Mouse (Mus musculus): Measurements from ENCODE around the gene Card14. TPM values are rescaled to one million over a fixed set of nuclear protein-coding genes. Genes with fewer than 3 reads are reported as not detected.
A peak's percentile ranks its signal among the peaks of the same experiment; 100 is the strongest.
"Not testable (repeated sequence)": the region's sequence is repeated elsewhere in the genome, so short reads cannot be mapped to it uniquely, and the experiment has no call there.

Gene Card14
- polyA plus RNA-seq, 1 experiment from 2014 or later: 4.3 TPM

DNA sequence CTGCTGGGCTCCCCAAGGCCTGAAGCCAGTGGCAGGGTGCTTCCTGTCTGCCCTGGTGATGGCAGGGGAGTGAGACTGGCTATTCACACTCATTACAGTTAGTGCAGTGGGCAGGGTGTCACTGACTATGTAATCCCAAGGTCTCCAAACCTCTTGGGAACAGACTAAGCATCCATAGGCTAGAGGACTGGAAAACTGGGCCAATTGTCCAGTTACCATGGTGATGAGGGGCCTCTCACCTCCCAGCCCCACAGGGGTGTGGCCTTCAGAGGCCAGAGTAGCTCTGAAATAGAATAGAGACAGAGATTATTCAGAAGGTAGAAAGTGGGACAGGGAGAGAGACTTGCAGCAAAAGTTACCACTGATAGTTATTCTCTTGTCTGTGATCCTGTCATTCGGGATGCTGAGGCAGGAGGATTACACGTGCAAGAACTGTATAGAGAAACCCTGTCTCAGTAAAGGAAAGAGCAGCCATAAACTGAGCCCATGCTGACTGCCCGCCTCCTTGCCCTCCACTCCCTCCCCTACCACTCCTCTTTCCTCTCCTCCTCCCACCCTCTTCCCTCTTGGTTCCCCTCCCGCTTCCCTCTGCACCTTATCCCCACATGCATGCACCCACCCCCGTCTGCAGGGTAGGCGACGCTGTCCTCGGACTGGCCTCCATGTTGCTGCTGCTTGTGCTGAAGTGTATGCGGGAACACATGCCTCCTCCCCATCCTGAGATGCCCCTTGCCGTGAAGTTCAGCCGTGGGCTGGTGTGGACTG, 55.4 kb downstream of the Card14 start:
- H3K9me3 ChIP-seq (replicated peaks): no peaks in the 10 kb centered on the region
- no peaks in the 10 kb centered on the region for H3K27me3 ChIP-seq
- H3K9ac ChIP-seq: no peak overlapping the region
- WGBS: 41% methylated on average over 11 of the region's 11 CpGs
- H3K4me2 ChIP-seq (replicated peaks): no peak overlapping the region
- H3K27ac ChIP-seq (replicated peaks): no peak overlapping the region
- 0 out of 2 replicates have a peak, but pooled peaks cover 4% of the 10 kb centered on the region for H3K4me1 ChIP-seq
- peaks cover 18% of the 10 kb centered on the region for H3K36me3 ChIP-seq
- no peak overlapping the region for H3K4me3 ChIP-seq (replicated peaks)
- no peak for ATAC-seq (ENCODE audit: insufficient number of reproducible peaks, low FRiP score, low TSS enrichment, low read depth)

DNA sequence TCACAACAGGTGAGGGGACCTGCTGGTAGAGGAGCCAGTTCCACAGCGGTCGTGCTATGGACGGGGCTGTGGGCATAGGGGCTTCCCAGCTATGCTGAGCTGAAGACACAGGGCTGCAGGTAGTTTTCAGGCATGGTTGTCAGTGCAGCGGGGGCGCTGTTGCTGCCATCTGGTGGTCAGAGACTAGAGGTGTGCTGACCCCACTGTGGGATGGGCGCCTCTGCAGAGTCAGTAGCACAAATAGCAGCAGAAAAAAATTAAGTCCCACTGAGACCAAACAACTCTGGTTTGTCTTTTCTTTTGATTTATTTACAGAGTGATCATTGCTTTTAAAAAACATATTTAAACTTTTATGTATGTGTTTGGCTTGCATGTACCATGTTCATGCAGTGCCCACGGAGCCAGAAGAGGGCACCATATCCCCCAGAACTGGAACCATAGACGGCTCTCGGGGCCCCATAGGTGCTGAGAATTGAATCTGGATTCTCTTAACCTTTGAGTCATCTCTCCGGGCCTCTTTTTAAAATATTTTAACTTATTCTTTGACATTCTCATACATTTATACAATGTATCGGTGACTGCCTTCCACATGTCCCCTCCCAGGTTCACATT, 56.1 kb downstream of the Card14 start:
- no peaks in the 10 kb centered on the region for H3K9me3 ChIP-seq (replicated peaks)
- WGBS: 29% methylated on average over 11 of the region's 11 CpGs
- no peak overlapping the region for H3K4me2 ChIP-seq (replicated peaks)
- 0 out of 2 replicates have a peak, but pooled peaks cover 4% of the 10 kb centered on the region for H3K4me1 ChIP-seq
- no peak overlapping the region for H3K27ac ChIP-seq (replicated peaks)
- H3K9ac ChIP-seq: no peak overlapping the region
- ATAC-seq (ENCODE audit: insufficient number of reproducible peaks, low FRiP score, low TSS enrichment, low read depth): peak; percentile 65; the same call in 1 of the 2 replicates
- H3K27me3 ChIP-seq: no peaks in the 10 kb centered on the region
- H3K36me3 ChIP-seq: peaks cover 18% of the 10 kb centered on the region
- H3K4me3 ChIP-seq (replicated peaks): no peak overlapping the region

DNA sequence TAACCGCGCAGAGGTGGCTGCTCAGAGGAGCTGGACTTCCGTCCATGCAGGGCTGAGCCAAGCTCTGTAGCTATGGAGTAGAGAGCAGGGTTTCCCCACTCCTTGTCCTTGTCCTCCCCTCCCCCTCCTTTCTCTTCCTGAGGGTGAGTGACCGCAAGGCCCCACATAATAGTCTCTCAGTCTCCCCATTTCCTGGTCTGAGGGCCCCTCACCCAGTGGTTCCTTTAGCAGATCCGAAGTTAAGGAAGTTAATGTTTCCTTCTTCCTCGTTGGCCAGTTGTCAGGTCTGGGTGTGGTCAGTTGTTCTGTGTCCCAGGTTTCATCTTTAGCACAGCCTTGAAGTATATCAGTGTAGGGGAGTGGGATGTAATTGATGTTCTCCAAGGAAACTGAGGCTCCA, 67.9 kb downstream of the Card14 start:
- Histone ChIP-seq H3K27me3 (no peaks in the 10 kb centered on the region), H3K9me3 (replicated peaks) (no peaks in the 10 kb centered on the region), H3K4me3 (replicated peaks) (no peak overlapping the region), H3K4me1 (no peaks in the 10 kb centered on the region), H3K9ac (no peak overlapping the region), H3K36me3 (peaks cover 21% of the 10 kb centered on the region), H3K27ac (replicated peaks) (no peak overlapping the region), H3K4me2 (replicated peaks) (no peak overlapping the region)
- 73% methylated on average over 6 of the region's 6 CpGs for WGBS
- ATAC-seq (ENCODE audit: insufficient number of reproducible peaks, low FRiP score, low TSS enrichment, low read depth): no peak

DNA sequence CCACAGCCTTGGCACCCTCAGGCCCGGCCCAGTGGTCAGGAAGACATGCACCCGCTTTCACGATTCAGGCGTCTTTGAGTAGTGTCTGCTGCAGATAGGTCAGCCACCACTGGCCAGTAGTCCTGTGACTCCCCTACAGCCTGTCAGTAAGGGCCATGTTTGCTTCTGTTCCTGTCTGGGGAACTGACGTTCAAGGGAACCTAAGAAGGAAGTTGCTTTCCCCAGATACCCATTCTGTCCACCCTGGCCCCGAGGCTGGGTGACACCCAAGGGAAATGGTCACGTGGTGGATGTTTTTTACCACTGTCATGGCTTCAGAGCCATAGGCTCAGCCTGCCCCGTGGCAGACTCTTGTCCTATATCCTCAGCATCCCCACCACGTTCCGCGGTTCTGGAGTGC, 69.8 kb downstream of the Card14 start:
- H3K4me1 ChIP-seq: no peaks in the 10 kb centered on the region
- no peak for ATAC-seq (ENCODE audit: insufficient number of reproducible peaks, low FRiP score, low TSS enrichment, low read depth)
- peaks cover 27% of the 10 kb centered on the region for H3K36me3 ChIP-seq
- WGBS: 90% methylated on average over 11 of the region's 11 CpGs
- H3K27me3 ChIP-seq: no peaks in the 10 kb centered on the region
- H3K9ac ChIP-seq: no peak overlapping the region
- no peak overlapping the region for H3K4me2 ChIP-seq (replicated peaks)
- H3K4me3 ChIP-seq (replicated peaks): no peak overlapping the region
- no peaks in the 10 kb centered on the region for H3K9me3 ChIP-seq (replicated peaks)
- H3K27ac ChIP-seq (replicated peaks): no peak overlapping the region

DNA sequence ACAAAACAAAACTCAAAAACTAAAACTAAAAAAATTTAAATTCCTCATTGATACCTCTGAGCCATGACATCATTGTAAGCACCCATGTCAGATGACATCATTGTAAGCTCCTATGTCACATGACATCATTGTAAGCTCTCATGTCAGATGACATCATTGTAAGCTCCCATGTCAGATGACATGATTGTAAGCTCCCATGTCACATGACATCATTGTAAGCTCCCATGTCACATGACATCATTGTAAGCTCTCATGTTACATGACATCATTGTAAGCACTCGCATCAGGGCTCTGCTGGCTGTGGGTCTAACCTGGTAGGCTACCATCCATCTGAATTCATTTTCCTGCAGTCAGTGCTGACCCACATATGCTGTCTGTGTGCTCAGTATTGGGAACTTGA, 71.0 kb downstream of the Card14 start:
- Histone ChIP-seq H3K9me3 (replicated peaks) (no peaks in the 10 kb centered on the region), H3K4me3 (replicated peaks) (no peak overlapping the region), H3K4me2 (replicated peaks) (no peak overlapping the region), H3K27ac (replicated peaks) (no peak overlapping the region), H3K9ac (no peak overlapping the region), H3K4me1 (no peaks in the 10 kb centered on the region), H3K36me3 (peaks cover 27% of the 10 kb centered on the region), H3K27me3 (no peaks in the 10 kb centered on the region)
- WGBS: 86% methylated on average over 1 of the region's 1 CpGs
- no peak for ATAC-seq (ENCODE audit: insufficient number of reproducible peaks, low FRiP score, low TSS enrichment, low read depth)

DNA sequence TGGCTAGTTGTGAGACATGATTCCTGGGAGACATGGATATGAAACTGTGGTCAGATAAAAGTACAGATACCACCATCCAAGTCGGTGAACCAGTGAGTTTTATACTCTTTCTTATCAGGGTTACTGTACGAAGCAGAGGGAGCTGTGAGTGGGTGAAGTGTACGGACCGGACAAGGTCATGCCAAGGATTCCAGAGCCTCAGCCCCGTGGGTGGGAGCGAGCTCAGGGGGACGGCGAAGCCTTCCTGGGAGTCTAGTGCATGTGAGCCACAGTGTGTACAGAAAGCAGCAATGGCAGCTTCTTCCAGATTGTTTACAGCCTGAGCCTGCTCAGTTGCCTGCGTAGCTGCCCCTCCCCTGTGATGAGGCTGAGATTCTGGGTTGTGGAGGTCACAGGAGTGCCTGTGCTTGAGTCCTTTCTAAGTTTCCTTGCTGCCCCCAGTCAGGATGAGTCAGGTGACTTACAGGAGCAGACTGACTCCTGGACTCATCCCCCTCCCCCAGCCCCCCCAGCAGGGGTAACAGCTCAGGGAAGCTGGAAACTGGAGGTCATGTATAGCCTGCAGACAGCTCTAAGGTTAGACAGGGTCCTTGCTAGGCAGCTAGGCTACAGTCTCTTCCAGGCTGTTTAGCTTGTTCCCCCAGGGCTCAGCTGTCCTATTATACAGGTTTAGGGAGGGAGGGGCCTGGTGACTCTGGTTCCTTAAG, 74.2 kb downstream of the Card14 start:
- Histone ChIP-seq H3K4me2 (replicated peaks) (no peak overlapping the region), H3K36me3 (peaks cover 24% of the 10 kb centered on the region), H3K27ac (replicated peaks) (no peak overlapping the region), H3K9me3 (replicated peaks) (no peaks in the 10 kb centered on the region), H3K27me3 (no peaks in the 10 kb centered on the region), H3K4me1 (no peaks in the 10 kb centered on the region), H3K4me3 (replicated peaks) (no peak overlapping the region), H3K9ac (no peak overlapping the region)
- ATAC-seq (ENCODE audit: insufficient number of reproducible peaks, low FRiP score, low TSS enrichment, low read depth): no peak
- WGBS: 77% methylated on average over 9 of the region's 9 CpGs

DNA sequence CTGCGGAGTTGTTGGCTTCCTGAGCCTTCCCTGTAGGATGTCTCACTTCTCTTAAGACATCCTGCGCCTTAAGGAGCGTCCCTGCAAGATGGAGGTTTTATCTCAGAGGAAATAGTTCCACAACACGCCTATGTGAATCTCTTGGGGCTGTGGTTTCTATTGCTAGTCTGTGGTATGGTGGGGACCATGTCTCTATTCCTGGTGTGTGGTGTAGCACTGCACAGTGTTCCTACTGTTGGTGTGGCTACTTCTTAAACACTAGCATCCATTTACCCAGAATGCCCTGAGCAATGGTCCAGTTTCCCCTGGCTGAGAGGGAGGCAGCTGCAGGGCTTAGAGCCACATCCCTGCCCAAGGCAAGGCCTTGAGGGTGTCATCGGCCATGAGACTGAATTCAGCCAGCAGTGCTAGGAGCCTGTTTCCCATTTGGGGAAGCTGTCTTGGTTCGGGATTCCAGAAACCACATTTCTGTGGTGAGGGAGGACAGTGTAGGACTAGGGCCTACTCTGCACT, 74.8 kb downstream of the Card14 start:
- peaks cover 20% of the 10 kb centered on the region for H3K36me3 ChIP-seq
- no peak overlapping the region for H3K4me3 ChIP-seq (replicated peaks)
- no peak for ATAC-seq (ENCODE audit: insufficient number of reproducible peaks, low FRiP score, low TSS enrichment, low read depth)
- H3K4me2 ChIP-seq (replicated peaks): no peak overlapping the region
- no peak overlapping the region for H3K27ac ChIP-seq (replicated peaks)
- H3K4me1 ChIP-seq: no peaks in the 10 kb centered on the region
- no peaks in the 10 kb centered on the region for H3K9me3 ChIP-seq (replicated peaks)
- 59% methylated on average over 6 of the region's 6 CpGs for WGBS
- H3K27me3 ChIP-seq: no peaks in the 10 kb centered on the region
- H3K9ac ChIP-seq: no peak overlapping the region

DNA sequence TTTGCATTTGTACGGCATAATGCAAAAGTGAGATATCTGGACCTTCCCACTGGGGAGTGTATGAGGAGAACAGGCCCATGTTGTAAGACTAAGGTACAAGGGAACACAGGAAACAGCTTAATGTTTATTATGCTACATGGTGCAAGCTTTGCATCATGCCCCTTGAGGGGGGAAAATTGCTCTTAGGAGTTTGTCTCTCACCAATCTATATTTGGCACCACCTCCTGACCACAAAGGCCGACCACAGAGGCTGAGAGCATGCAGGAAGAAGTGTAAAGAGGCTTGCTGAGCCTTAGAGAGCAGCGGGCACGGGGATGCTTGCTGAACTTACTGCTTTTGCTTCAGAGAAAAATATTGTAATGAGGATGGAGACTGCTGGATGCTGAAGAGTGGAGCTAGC, 77.3 kb downstream of the Card14 start:
- Histone ChIP-seq H3K4me3 (replicated peaks) (no peak overlapping the region), H3K4me2 (replicated peaks) (no peak overlapping the region), H3K4me1 (peaks cover 4% of the 10 kb centered on the region), H3K9ac (no peak overlapping the region), H3K27ac (replicated peaks) (no peak overlapping the region), H3K9me3 (replicated peaks) (no peaks in the 10 kb centered on the region), H3K27me3 (peaks cover 16% of the 10 kb centered on the region), H3K36me3 (peaks cover 6% of the 10 kb centered on the region; the same call in 1 of the 2 replicates)
- 51% methylated on average over 4 of the region's 4 CpGs for WGBS
- no peak for ATAC-seq (ENCODE audit: insufficient number of reproducible peaks, low FRiP score, low TSS enrichment, low read depth)

DNA sequence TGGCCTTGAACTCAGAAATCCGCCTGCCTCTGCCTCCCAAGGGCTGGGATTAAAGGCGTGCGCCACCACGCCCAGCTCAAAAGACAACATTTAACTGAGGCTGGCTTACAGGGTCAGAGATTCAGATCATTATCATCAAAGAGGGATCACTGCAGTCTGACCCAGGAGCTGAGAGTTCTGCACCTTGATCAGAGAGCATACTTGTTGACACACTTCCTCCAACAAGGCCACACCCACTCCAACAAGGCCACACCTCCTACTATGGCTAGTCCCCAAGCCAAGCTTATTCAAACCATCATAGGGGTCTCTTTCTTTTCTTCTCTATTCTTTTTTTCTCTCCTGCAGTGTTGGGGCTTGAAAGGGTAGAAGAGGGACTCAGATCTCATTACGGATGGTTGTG, 78.7 kb downstream of the Card14 start:
- Histone ChIP-seq H3K4me1 (peaks cover 15% of the 10 kb centered on the region), H3K9me3 (replicated peaks) (no peaks in the 10 kb centered on the region), H3K4me3 (replicated peaks) (no peak overlapping the region), H3K36me3 (peaks cover 4% of the 10 kb centered on the region; the same call in 1 of the 2 replicates), H3K27ac (replicated peaks) (no peak overlapping the region), H3K27me3 (peaks cover 29% of the 10 kb centered on the region), H3K9ac (no peak overlapping the region), H3K4me2 (replicated peaks) (no peak overlapping the region)
- WGBS: 86% methylated on average over 5 of the region's 5 CpGs
- ATAC-seq (ENCODE audit: insufficient number of reproducible peaks, low FRiP score, low TSS enrichment, low read depth): no peak

DNA sequence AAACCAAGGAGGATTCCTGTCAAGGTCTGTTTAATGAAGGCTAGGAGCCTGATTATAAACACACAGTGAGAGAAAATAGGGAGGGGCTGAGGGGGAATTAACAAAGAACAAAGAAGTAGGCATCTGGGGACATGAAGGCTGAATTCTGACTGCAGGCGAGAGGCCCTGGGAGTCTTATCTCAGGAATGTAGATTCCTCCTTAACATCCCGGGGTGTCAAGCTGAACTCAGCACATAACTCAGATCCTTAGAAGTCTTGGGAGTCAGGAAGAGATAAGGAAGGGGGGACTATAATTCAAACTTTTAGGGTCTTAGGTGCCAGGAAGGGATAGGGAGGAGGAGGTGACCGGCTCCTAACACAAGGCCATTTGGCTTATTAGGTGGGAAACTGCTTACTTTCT, 79.7 kb downstream of the Card14 start:
- H3K27me3 ChIP-seq: peaks cover 39% of the 10 kb centered on the region
- H3K36me3 ChIP-seq; H3K4me3 ChIP-seq (replicated peaks); H3K9ac ChIP-seq; H3K27ac ChIP-seq (replicated peaks); H3K4me2 ChIP-seq (replicated peaks); H3K9me3 ChIP-seq (replicated peaks); ATAC-seq (ENCODE audit: insufficient number of reproducible peaks, low FRiP score, low TSS enrichment, low read depth): not testable (repeated sequence)
- H3K4me1 ChIP-seq: peaks cover 20% of the 10 kb centered on the region
- WGBS: 26% methylated on average over 3 of the region's 3 CpGs

DNA sequence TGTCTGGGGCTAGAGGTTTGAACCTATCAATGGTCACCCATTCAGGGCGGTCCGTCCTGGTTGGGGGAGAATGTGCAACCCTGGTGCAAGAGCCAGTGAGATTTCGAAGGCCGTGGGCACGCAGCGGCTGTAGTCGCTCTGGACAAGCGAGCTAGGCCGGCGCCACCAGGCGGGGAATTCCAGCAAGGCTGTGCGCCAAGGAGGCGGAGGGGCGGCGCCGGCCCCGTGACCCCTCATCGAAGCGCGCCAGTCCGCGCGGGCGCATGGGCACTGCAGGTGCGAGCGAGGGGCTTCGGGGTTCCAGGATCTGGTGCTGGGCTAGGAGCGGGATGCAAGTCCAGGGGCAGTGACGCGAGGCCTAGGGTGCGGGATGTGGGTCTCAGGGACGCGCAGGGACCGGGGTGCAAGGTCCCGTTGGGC, 82.3 kb downstream of the Card14 start:
- peaks cover 49% of the 10 kb centered on the region for H3K27me3 ChIP-seq
- peak overlapping the region; percentile 74 for H3K4me3 ChIP-seq (replicated peaks)
- no peaks in the 10 kb centered on the region for H3K36me3 ChIP-seq
- peak overlapping the region; percentile 76 for H3K27ac ChIP-seq (replicated peaks)
- H3K4me1 ChIP-seq: peaks cover 30% of the 10 kb centered on the region
- WGBS: under 1% methylated on average over 34 of the region's 35 CpGs
- peak; percentile 44 for ATAC-seq (ENCODE audit: insufficient number of reproducible peaks, low FRiP score, low TSS enrichment, low read depth)
- H3K4me2 ChIP-seq (replicated peaks): peak overlapping the region; percentile 96
- peak overlapping the region; percentile 48 for H3K9ac ChIP-seq
- no peaks in the 10 kb centered on the region for H3K9me3 ChIP-seq (replicated peaks)
